Mouse (Mus musculus): ENCODE measurements at regions not wholly inside any gene's neighbourhood (a gene's known extent, or its start where the extent isn't known, plus 50 kb on each side); places are given as distances from the start of the nearest gene placed in this dataset.
"Not testable (repeated sequence)": the region's sequence is repeated elsewhere in the genome, so short reads cannot be mapped to it uniquely, and the experiment has no call there.

- TF ChIP-seq EP300, CTCF (IDR thresholded peaks at IDR 0.05): not testable (repeated sequence)
These were observed 537.4 kb downstream of the Zfp704 start for GRCm38 (mm10) chr3:9072471-9072870.
